Mouse (Mus musculus) right cerebral cortex, postnatal 25 days (tissue): ENCODE results near the gene Gm14781.
"Not testable (repeated sequence)": the region's sequence is repeated elsewhere in the genome, so short reads cannot be mapped to it uniquely, and the experiment has no call there.

Source experiments
- DNase-seq: peaks from one replicate; pipeline ENCODE4 v3.0.0; 2022

The Gm14781 gene

GRCm38 (mm10) chrX:91631894-91632293, at the start of gene Gm14781:
Gm14781 (plus strand) TSS chrX:91632194.
- not testable (repeated sequence) for DNase-seq

- DNase-seq, result not testable (repeated sequence)
Observed at GRCm38 (mm10) chrX:91654964-91655575, 23.1 kb downstream of the Gm14781 start.
